Mouse (Mus musculus): ENCODE data around the gene Elf3. TPM values are rescaled to one million over a fixed set of nuclear protein-coding genes. Genes with fewer than 3 reads are reported as not detected.

The Elf3 gene
- not detected for total RNA-seq (2021)
- long read RNA-seq, experiment 1: 0 reads
- long read RNA-seq, experiment 2: 0 reads

DNA sequence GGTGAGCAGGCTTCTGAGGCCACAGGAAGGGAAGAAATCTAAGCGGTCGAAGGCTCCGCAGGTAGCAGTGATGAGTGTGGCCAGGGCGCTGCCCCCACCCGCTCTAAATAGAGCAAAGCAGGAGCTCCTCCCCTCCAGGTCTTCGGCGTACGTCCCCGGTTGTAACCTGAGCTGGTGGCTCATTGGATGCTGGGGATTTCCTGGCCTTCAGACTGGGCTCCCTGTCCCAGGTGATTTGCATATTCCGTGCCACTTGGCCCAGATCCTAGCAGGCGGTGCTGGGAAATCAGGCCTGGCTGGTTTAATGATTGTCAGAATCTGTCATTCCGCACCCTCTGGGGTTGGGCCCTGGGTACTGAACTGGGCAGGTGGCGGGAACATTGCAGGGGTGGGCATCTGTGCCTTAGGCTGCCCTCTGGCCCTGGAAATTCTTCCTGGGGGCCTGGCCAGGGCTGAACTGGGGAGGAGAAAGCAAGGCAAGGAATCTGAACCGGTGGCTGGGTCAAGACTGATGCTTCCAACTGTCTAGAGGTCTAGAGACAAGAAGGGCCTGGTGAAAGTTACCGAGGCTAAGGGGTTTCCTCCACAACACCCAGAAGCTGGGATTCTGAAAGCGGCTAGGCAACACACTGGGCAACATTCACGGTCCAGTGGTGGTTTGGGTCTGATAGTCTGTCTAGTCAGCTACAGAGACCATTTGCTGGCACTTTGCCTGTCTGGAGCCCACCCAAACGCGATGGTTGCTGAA is at the start of gene Elf3:
Gene Elf3 (minus strand): TSS at position 189 of the 748 bp plus-strand sequence.
- Histone ChIP-seq H3K4me3 (peak within 1 kb of the TSS; percentile 32), H3K27ac (0 out of 2 replicates have a peak within 1 kb of the TSS, but pooled peaks have one; percentile 39)
- no peak for DNase-seq (ENCODE audit: low spot score in 2 of 2)
- no peak for TF ChIP-seq CTCF (conservative IDR thresholded peaks at IDR 0.05)

DNA sequence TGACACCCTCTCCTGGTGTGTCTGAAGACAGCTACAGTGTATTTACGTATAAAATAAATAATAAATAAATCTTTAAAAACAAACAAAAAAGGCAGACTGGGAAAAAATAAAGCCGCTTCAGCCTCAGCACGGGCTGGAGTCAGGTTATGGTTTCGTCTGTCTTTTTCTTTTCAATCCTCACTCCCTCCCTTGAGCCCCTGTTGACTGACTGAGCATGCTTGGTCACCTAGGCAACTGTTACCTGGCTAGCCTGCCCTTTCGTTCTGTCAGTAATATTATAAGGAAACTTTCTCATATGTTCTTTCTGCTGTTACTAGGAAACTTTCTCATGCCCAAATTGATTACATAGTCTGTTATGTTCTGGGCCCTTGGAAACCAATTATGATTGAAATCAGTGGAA is 32.5 kb upstream of the Elf3 start:
- peak overlapping the region; percentile 72 for H3K27ac ChIP-seq
- H3K4me3 ChIP-seq: no peak overlapping the region
- no peak for DNase-seq (ENCODE audit: low spot score in 2 of 2)
- TF ChIP-seq CTCF (conservative IDR thresholded peaks at IDR 0.05): no peak

DNA sequence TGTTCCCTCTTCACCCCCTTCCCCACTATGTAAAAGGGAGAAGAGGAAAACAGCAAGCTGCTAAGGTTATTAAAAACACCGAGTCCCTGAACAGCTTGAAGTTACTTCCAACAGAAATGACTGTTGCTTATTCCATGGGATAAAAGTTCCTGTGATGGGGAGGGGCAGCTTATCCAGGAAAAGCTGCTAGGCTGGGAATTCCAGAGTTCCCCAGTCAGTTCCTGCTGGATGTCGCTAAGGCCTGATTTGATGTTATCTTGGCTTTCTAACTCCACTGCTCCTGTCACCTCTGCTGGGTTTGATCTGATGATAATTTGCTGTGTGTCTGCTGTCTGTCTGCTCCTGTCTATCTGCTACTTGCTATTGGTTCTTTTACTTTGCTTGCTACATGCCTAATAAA is 27.9 kb upstream of the Elf3 start:
- H3K4me3 ChIP-seq: no peak overlapping the region
- no peak overlapping the region for H3K27ac ChIP-seq
- no peak for TF ChIP-seq CTCF (conservative IDR thresholded peaks at IDR 0.05)
- no peak for DNase-seq (ENCODE audit: low spot score in 2 of 2)

GRCm38 (mm10) chr1:135283826-135284291 is 25.5 kb upstream of the Elf3 start, which contains the start of gene Rnpep:
Gene Rnpep (minus strand): TSS chr1:135284084.
- peak within 1 kb of the TSS; percentile 98 for H3K27ac ChIP-seq
- TF ChIP-seq CTCF (conservative IDR thresholded peaks at IDR 0.05): peak; percentile 32; the same call in 1 of the 2 replicates
- H3K4me3 ChIP-seq: peak within 1 kb of the TSS; percentile 74
- peak; percentile 33 to 67 for DNase-seq (ENCODE audit: low spot score in 2 of 2)

- TF ChIP-seq CTCF (conservative IDR thresholded peaks at IDR 0.05): no peak
- DNase-seq (ENCODE audit: low spot score in 2 of 2): peak in 1 of 2 experiments; percentile 28
These were observed 25.0 kb upstream of the Elf3 start for GRCm38 (mm10) chr1:135283287-135283825.

GRCm38 (mm10) chr1:135282536-135283286 is 24.3 kb upstream of the Elf3 start:
- H3K27ac ChIP-seq: peak overlapping the region; percentile 98
- no peak for TF ChIP-seq CTCF (conservative IDR thresholded peaks at IDR 0.05)
- H3K4me3 ChIP-seq: peak overlapping the region; percentile 74
- no peak for DNase-seq (ENCODE audit: low spot score in 2 of 2)

More at GRCm38 (mm10) chr1:135283287-135283825, 25.0 kb upstream of the Elf3 start:
- H3K4me3 ChIP-seq: peak overlapping the region; percentile 74
- peak overlapping the region; percentile 98 for H3K27ac ChIP-seq

- Histone ChIP-seq H3K4me3 (no peak overlapping the region; the same call in 1 of the 2 replicates), H3K27ac (peak overlapping the region; percentile 98; the same call in 1 of the 2 replicates)
- no peak for TF ChIP-seq CTCF (conservative IDR thresholded peaks at IDR 0.05)
- no peak for DNase-seq (ENCODE audit: low spot score in 2 of 2)
These were observed 23.5 kb upstream of the Elf3 start for GRCm38 (mm10) chr1:135281841-135282240.

GRCm38 (mm10) chr1:135280646-135281045 is 22.3 kb upstream of the Elf3 start:
- H3K27ac ChIP-seq: peak overlapping the region; percentile 28; the same call in 1 of the 2 replicates
- H3K4me3 ChIP-seq: peak overlapping the region; percentile 2; the same call in 1 of the 2 replicates
- peak; percentile 68 to 71 for DNase-seq (ENCODE audit: low spot score in 2 of 2)
- TF ChIP-seq CTCF (conservative IDR thresholded peaks at IDR 0.05): no peak

GRCm38 (mm10) chr1:135271371-135271770 is 13.0 kb upstream of the Elf3 start:
- no peak for TF ChIP-seq CTCF (conservative IDR thresholded peaks at IDR 0.05)
- H3K27ac ChIP-seq: no peak overlapping the region

DNA sequence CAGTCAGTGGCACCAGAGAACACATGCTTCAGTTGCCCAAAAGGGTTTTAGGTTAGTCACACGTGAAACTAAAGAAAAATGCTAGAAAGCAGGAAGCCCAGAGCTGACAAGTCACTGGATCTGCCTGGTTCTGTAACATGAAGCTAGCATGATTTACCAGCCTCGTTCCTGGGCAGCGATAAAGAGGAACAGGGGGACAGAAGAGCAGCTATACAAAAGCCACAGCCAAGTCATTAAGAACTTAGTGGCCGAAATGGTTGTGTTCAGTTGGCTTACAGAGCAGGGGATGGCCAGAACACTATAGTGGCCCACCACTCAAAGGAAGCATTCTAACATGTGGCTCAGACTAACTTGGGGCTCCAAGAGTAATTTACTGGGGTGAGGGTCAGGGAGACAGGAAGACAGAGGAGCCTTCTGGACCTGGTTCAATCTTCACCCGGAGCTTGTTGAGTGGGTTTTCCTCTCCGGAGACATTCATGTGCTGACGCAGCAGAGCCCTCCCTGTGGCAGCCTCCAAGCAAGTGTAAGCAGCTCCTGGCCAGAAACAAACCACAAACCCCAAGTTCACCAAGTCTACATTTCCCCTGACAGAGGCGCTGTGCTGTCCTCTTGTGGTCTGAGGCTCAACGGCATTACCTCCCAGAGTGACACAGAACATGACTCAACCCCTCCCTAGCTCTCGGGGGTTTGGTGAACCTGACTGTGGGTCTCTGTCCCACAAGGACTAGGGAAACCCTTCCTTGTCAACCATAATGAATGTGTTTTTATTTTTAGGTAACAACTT is 9.5 kb upstream of the Elf3 start:
- TF ChIP-seq CTCF (conservative IDR thresholded peaks at IDR 0.05): peak; percentile 19; the same call in 1 of the 2 replicates
- no peak for DNase-seq (ENCODE audit: low spot score in 2 of 2)
- no peak overlapping the region for H3K4me3 ChIP-seq
- H3K27ac ChIP-seq: no peak overlapping the region

More at GRCm38 (mm10) chr1:135271371-135271770, 13.0 kb upstream of the Elf3 start:
- no peak overlapping the region for H3K4me3 ChIP-seq
- no peak for DNase-seq (ENCODE audit: low spot score in 2 of 2)

GRCm38 (mm10) chr1:135265834-135266233 is 7.5 kb upstream of the Elf3 start:
- DNase-seq (ENCODE audit: low spot score in 2 of 2): no peak
- no peak overlapping the region for H3K4me3 ChIP-seq
- H3K27ac ChIP-seq: no peak overlapping the region
- TF ChIP-seq CTCF (conservative IDR thresholded peaks at IDR 0.05): no peak

- no peak overlapping the region for H3K27ac ChIP-seq
- TF ChIP-seq CTCF (conservative IDR thresholded peaks at IDR 0.05): no peak
- no peak overlapping the region for H3K4me3 ChIP-seq
- DNase-seq (ENCODE audit: low spot score in 2 of 2): no peak
These were observed 4.9 kb upstream of the Elf3 start for GRCm38 (mm10) chr1:135263316-135263715.

All from layer of hippocampus, adult 2 months (tissue).